Mouse (Mus musculus): ENCODE measurements at regions not wholly inside any gene's neighbourhood (a gene's known extent, or its start where the extent isn't known, plus 50 kb on each side); places are given as distances from the start of the nearest gene placed in this dataset.
"Not testable (repeated sequence)": the region's sequence is repeated elsewhere in the genome, so short reads cannot be mapped to it uniquely, and the experiment has no call there.

GRCm38 (mm10) chr19:32972116-32972515, 214.8 kb downstream of the Pten start:
- no peak for DNase-seq (ENCODE audit: low read depth, low spot score)

GRCm38 (mm10) chr19:32973130-32973529, 215.8 kb downstream of the Pten start:
- no peak for DNase-seq (ENCODE audit: low read depth, low spot score)

GRCm38 (mm10) chr19:32974778-32975240, 217.5 kb downstream of the Pten start:
- peak; percentile 77 for DNase-seq (ENCODE audit: low read depth, low spot score)

GRCm38 (mm10) chr19:32975303-32975702, 218.0 kb downstream of the Pten start:
- no peak for DNase-seq (ENCODE audit: low read depth, low spot score)

GRCm38 (mm10) chr19:32976507-32976906, 219.2 kb downstream of the Pten start:
- no peak for DNase-seq (ENCODE audit: low read depth, low spot score)

GRCm38 (mm10) chr19:32978037-32978745, 220.9 kb downstream of the Pten start:
- no peak for DNase-seq (ENCODE audit: low read depth, low spot score)

- no peak for DNase-seq (ENCODE audit: low read depth, low spot score)
Measured at GRCm38 (mm10) chr19:32980142-32980541, 222.8 kb downstream of the Pten start.

- no peak for DNase-seq (ENCODE audit: low read depth, low spot score)
Measured at GRCm38 (mm10) chr19:32988713-32989112, 231.4 kb downstream of the Pten start.

- no peak for DNase-seq (ENCODE audit: low read depth, low spot score)
Measured at GRCm38 (mm10) chr19:32989346-32989745, 232.0 kb downstream of the Pten start.

- DNase-seq (ENCODE audit: low read depth, low spot score), result peak; percentile 9
Measured at GRCm38 (mm10) chr19:32990576-32990975, 233.3 kb downstream of the Pten start.

- DNase-seq (ENCODE audit: low read depth, low spot score), result no peak
Measured at GRCm38 (mm10) chr19:32998576-32999170, 241.4 kb downstream of the Pten start.

- DNase-seq (ENCODE audit: low read depth, low spot score), result no peak
Measured at GRCm38 (mm10) chr19:33007582-33007981, 250.3 kb downstream of the Pten start.

- no peak for DNase-seq (ENCODE audit: low read depth, low spot score)
Measured at GRCm38 (mm10) chr19:33008076-33008475, 250.8 kb downstream of the Pten start.

GRCm38 (mm10) chr19:33008794-33009193, 251.5 kb downstream of the Pten start:
- no peak for DNase-seq (ENCODE audit: low read depth, low spot score)

GRCm38 (mm10) chr19:33010886-33011446, 253.7 kb downstream of the Pten start:
- no peak for DNase-seq (ENCODE audit: low read depth, low spot score)

GRCm38 (mm10) chr19:33014879-33015278, 257.6 kb downstream of the Pten start:
- DNase-seq (ENCODE audit: low read depth, low spot score), result not testable (repeated sequence)

GRCm38 (mm10) chr19:33021161-33021560, 263.9 kb downstream of the Pten start:
- DNase-seq (ENCODE audit: low read depth, low spot score), result peak; percentile 32

- DNase-seq (ENCODE audit: low read depth, low spot score), result no peak
Measured at GRCm38 (mm10) chr19:33022839-33023428, 265.6 kb downstream of the Pten start.

GRCm38 (mm10) chr19:33029688-33030444, 272.6 kb downstream of the Pten start:
- no peak for DNase-seq (ENCODE audit: low read depth, low spot score)

- no peak for DNase-seq (ENCODE audit: low read depth, low spot score)
Measured at GRCm38 (mm10) chr19:33040512-33040911, 283.2 kb downstream of the Pten start.

- DNase-seq (ENCODE audit: low read depth, low spot score), result no peak
Measured at GRCm38 (mm10) chr19:33040991-33041390, 283.7 kb downstream of the Pten start.

GRCm38 (mm10) chr19:33042760-33043159, 285.5 kb downstream of the Pten start:
- no peak for DNase-seq (ENCODE audit: low read depth, low spot score)

Measured in skeletal muscle tissue, adult 2 months (tissue).